Mouse (Mus musculus) neural tube, embryonic 12.5 days (tissue): ENCODE data around the gene Zfp619. TPM values are rescaled to one million over a fixed set of nuclear protein-coding genes. Genes with fewer than 3 reads are reported as not detected.

Experiments
- polyA plus RNA-seq: library from polyadenylated mRNA; unstranded; fragments of >200 nt; fragmentation: Nextera tagmentation; extraction: Ambion mirVana; gene quantifications from 2 replicates; pipeline ENCODE4 v1.2.1, GENCODE M21; 2016

The Zfp619 gene
- polyA plus RNA-seq, 1 experiment from 2014 or later: 3.4 TPM

Other genes starting within 250 kb of the Zfp619 start
- gene Gm5114, start 104.6 kb upstream of the Zfp619 start, polyA plus RNA-seq: not detected in 2 replicates